In genomic region chr15:99719865-99720264, GRCm38 (mm10) we compare ENCODE assay signal across 19 mouse cellular contexts. TPM values are rescaled to one million over a fixed set of nuclear protein-coding genes. Genes with fewer than 3 reads are reported as not detected.
"Had no signal": no experiment of that assay in that cellular context is flagged by ENCODE, and none has a peak within 500 bp of the region (broad histone marks: within the 10 kb centered on the region; RNA-seq: fewer than 3 reads in every experiment).

No protein-coding gene starts in this region.

- H3K9ac ChIP-seq: liver, embryonic 15.5 days; midbrain, embryonic 15.5 days; neural tube, embryonic 12.5 days had no signal

- DNase-seq: kidney, adult 8-10 months; kidney, postnatal 25 days; layer of hippocampus, adult 9-11 months; liver; lung, adult 2 months; lung, postnatal 36 days; spleen, adult 18-20 months; thymus, adult 18-20 months; thymus, postnatal 14 days had no signal

- H3K27ac ChIP-seq: liver, embryonic 15.5 days; midbrain, embryonic 15.5 days; neural tube, embryonic 12.5 days had no signal

- H3K4me2 ChIP-seq: midbrain, embryonic 15.5 days; neural tube, embryonic 12.5 days had no signal

- H3K4me3 ChIP-seq: liver, embryonic 15.5 days; midbrain, embryonic 15.5 days; neural tube, embryonic 12.5 days had no signal

- H3K27me3 ChIP-seq: midbrain, embryonic 15.5 days; neural tube, embryonic 12.5 days had no signal

- H3K36me3 ChIP-seq: liver, embryonic 15.5 days had no signal

- H3K9me3 ChIP-seq: liver, embryonic 15.5 days; midbrain, embryonic 15.5 days; neural tube, embryonic 12.5 days had no signal

- ATAC-seq: lung, postnatal 0 days; midbrain, embryonic 15.5 days had no signal

RNA-seq across cellular contexts. Expression of gene Gpd1, which starts 2.5 kb away (rescaled TPM):
- total RNA-seq: neutrophil, adult 5-6 weeks had no signal

RNA-seq across cellular contexts. Expression of gene Gm17349, which starts 14.6 kb away (rescaled TPM):
- total RNA-seq: megakaryocyte progenitor cell, adult 5-6 weeks; monocyte, adult 5-6 weeks; neutrophil, adult 5-6 weeks had no signal
- polyA plus RNA-seq: kidney, embryonic 16.5 days; limb, embryonic 11.5 days; liver, embryonic 15.5 days; lung, adult 2 months; midbrain, embryonic 15.5 days; neural tube, embryonic 12.5 days; stomach, embryonic 14.5 days had no signal

RNA-seq across cellular contexts. Expression of gene Asic1, which starts 49.7 kb away (rescaled TPM):
- total RNA-seq: megakaryocyte progenitor cell, adult 5-6 weeks; monocyte, adult 5-6 weeks had no signal
